Mouse (Mus musculus) myocyte (in vitro differentiated cells): ENCODE measurements around the gene Slco3a1.

Source experiments
- E2F4 ChIP-seq: IDR thresholded peaks from one replicate; pipeline ENCODE4 v1.6.1; 2011; ENCODE audit warnings: mild to moderate bottlenecking, control low read depth, moderate library complexity; ENCODE audit not compliant: insufficient read depth
- TCF12 ChIP-seq: IDR thresholded peaks from one replicate; pipeline ENCODE4 v1.6.1; 2011; ENCODE audit warnings: mild to moderate bottlenecking, control low read depth; ENCODE audit not compliant: poor library complexity, insufficient read depth, severe bottlenecking

DNA sequence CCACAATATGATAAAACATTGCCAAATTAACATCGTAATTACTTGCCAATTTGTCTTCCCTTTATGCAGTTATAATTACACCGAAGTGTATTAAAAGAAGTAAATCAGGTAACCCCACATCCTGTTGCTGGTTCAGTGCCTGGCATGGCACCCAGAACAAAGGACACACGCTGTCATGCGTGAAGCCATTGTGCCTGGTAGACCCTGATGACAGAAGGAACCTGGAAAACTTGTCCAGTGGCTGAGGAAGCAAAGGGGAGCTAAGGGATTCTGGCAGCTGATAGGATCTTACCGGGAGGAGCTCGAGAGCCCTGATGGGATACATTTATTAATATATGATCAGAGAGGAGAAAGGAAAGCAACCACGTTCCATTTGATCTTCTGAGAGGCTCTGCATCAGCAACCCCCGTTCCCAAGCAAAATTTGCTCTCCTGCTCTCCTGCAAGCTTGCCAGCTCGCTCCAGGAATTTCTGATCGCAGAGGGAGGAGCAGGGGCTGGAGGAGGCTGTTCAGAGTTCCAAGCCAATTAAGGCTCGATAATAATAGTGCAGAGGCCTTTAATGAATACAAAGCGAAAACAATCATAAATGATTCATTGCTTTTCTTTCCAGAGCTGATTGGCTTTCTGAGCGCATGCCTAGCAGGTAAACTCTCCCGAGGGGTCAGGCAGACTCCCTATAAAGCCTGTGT is 250.8 kb downstream of the Slco3a1 start:
- TF ChIP-seq TCF12: no peak
- no peak for TF ChIP-seq E2F4
